Mouse (Mus musculus): ENCODE results near the gene Catsperd.

GRCm38 (mm10) chr17:56709708-56710107 is 81.8 kb downstream of the Catsperd start:
- TF ChIP-seq CTCF (IDR thresholded peaks at IDR 0.05; ENCODE audit: low read depth, low read length) (no peak), POLR2A (IDR thresholded peaks at IDR 0.05; ENCODE audit: borderline replicate concordance, low read depth, low read length) (no peak)
